Mouse (Mus musculus): ENCODE data around the gene Samd13. TPM values are rescaled to one million over a fixed set of nuclear protein-coding genes. Genes with fewer than 3 reads are reported as not detected.

The Samd13 gene
- total and polyA plus RNA-seq, 2 experiments from 2014 or later, result 0.46 to 0.89 TPM

DNA sequence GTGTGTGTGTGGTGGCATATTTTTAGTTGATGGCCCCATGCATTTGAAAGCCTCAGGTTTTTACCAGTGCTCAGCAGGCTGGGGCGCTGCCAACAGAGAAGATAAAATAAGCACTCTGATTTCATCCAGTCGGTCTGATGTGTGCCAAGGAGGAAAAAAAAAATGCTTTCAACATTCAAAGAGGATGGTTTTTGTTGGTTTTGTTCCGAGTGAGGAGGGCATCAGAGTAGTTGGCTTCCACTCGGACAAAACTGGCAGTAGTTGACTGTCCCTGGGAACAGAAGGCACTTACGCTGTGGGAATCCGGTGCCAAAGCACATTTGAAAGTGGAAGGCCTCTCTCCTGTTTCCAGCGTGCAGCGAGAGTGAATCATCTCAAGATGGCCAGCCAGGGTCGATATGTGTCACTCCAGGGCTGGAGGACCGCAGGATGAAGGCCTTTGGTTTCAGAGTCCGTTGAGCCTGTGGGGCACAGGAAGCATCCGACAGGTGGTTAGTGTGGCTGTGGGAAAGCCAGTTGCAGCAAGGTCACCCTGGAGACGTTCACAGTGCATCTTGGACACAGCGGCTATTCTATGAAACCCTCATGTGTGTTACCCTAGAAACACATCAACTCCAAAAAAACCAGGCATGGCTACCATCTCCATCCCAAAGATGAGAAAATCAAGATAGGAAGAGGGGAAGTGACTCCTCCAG, 64.7 kb downstream of the Samd13 start:
- ATAC-seq (peak; percentile 78), DNase-seq (ENCODE audit: low spot score) (peak; percentile 69)
- Histone ChIP-seq H3K9ac (replicated peaks; ENCODE audit: low read length) (no peak overlapping the region), H3K9me3 (ENCODE audit: low read length) (no peaks in the 10 kb centered on the region), H3K4me3 (ENCODE audit: low read length) (no peak overlapping the region), H3K36me3 (ENCODE audit: insufficient read depth, low read length) (no peaks in the 10 kb centered on the region), H3K4me2 (ENCODE audit: low read depth, low read length) (no peak overlapping the region), H3K27me3 (ENCODE audit: insufficient read depth, low read length) (no peaks in the 10 kb centered on the region), H3K27ac (peak overlapping the region; percentile 48; the same call in 1 of the 2 replicates), H3K4me1 (ENCODE audit: insufficient read depth, low read length) (0 out of 2 replicates have a peak, but pooled peaks cover 2% of the 10 kb centered on the region)
- TF ChIP-seq CTCF (IDR thresholded peaks at IDR 0.05; ENCODE audit: low read depth), result no peak
- 62% methylated on average over 14 of the region's 14 CpGs for WGBS

DNA sequence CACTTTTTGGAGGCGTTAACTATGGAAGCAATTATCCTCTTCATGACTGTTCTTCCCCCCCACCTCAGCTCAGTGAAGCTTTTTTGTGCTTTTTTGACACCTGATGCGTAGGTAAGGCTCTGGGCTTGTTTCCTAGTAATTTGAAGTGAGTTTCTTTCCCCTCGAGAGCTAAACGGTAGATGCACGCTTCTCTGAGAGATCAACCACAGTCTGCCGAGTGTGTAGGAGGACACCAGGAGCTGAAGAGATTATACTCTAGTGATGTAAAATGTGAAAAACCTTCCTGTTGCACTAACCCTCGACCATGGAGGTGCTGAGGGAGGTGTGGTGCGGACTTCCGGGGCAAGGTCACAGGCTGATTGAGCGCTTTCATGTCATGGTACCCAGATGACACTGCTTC, 65.3 kb downstream of the Samd13 start:
- Histone ChIP-seq H3K9me3 (ENCODE audit: low read length) (no peaks in the 10 kb centered on the region), H3K27ac (0 out of 2 replicates have a peak overlapping the region, but pooled peaks have one; percentile 56), H3K4me3 (ENCODE audit: low read length) (no peak overlapping the region), H3K4me2 (ENCODE audit: low read depth, low read length) (no peak overlapping the region), H3K27me3 (ENCODE audit: insufficient read depth, low read length) (no peaks in the 10 kb centered on the region), H3K36me3 (ENCODE audit: insufficient read depth, low read length) (no peaks in the 10 kb centered on the region), H3K4me1 (ENCODE audit: insufficient read depth, low read length) (0 out of 2 replicates have a peak, but pooled peaks cover 2% of the 10 kb centered on the region), H3K9ac (replicated peaks; ENCODE audit: low read length) (no peak overlapping the region)
- ATAC-seq (no peak), DNase-seq (ENCODE audit: low spot score) (no peak)
- WGBS, result 80% methylated on average over 10 of the region's 10 CpGs
- no peak for TF ChIP-seq CTCF (IDR thresholded peaks at IDR 0.05; ENCODE audit: low read depth)

GRCm38 (mm10) chr3:146618357-146618756, 67.0 kb downstream of the Samd13 start:
- Histone ChIP-seq H3K9ac (replicated peaks; ENCODE audit: low read length) (no peak overlapping the region), H3K27ac (no peak overlapping the region), H3K4me2 (ENCODE audit: low read depth, low read length) (no peak overlapping the region), H3K4me1 (ENCODE audit: insufficient read depth, low read length) (0 out of 2 replicates have a peak, but pooled peaks cover 2% of the 10 kb centered on the region), H3K4me3 (ENCODE audit: low read length) (no peak overlapping the region), H3K9me3 (ENCODE audit: low read length) (no peaks in the 10 kb centered on the region), H3K36me3 (ENCODE audit: insufficient read depth, low read length) (no peaks in the 10 kb centered on the region), H3K27me3 (ENCODE audit: insufficient read depth, low read length) (no peaks in the 10 kb centered on the region)
- ATAC-seq (no peak), DNase-seq (ENCODE audit: low spot score) (no peak)
- WGBS, result 86% methylated on average over 4 of the region's 4 CpGs
- TF ChIP-seq CTCF (IDR thresholded peaks at IDR 0.05; ENCODE audit: low read depth), result no peak

- DNase-seq (ENCODE audit: low spot score) (no peak), ATAC-seq (no peak)
- H3K4me3 ChIP-seq (ENCODE audit: low read length), result no peak overlapping the region
- H3K27ac ChIP-seq, result no peak overlapping the region
- no peak overlapping the region for H3K9ac ChIP-seq (replicated peaks; ENCODE audit: low read length)
- no peaks in the 10 kb centered on the region for H3K9me3 ChIP-seq (ENCODE audit: low read length)
- H3K4me1 ChIP-seq (ENCODE audit: insufficient read depth, low read length), result 0 out of 2 replicates have a peak, but pooled peaks cover 2% of the 10 kb centered on the region
- no peaks in the 10 kb centered on the region for H3K27me3 ChIP-seq (ENCODE audit: insufficient read depth, low read length)
- no peaks in the 10 kb centered on the region for H3K36me3 ChIP-seq (ENCODE audit: insufficient read depth, low read length)
- no peak for TF ChIP-seq CTCF (IDR thresholded peaks at IDR 0.05; ENCODE audit: low read depth)
- no peak overlapping the region for H3K4me2 ChIP-seq (ENCODE audit: low read depth, low read length)
Measured at GRCm38 (mm10) chr3:146617946-146618345, 67.4 kb downstream of the Samd13 start.

- Histone ChIP-seq H3K9me3 (ENCODE audit: low read length) (no peaks in the 10 kb centered on the region), H3K9ac (replicated peaks; ENCODE audit: low read length) (no peak overlapping the region), H3K27me3 (ENCODE audit: insufficient read depth, low read length) (no peaks in the 10 kb centered on the region), H3K4me1 (ENCODE audit: insufficient read depth, low read length) (0 out of 2 replicates have a peak, but pooled peaks cover 2% of the 10 kb centered on the region), H3K4me3 (ENCODE audit: low read length) (no peak overlapping the region), H3K36me3 (ENCODE audit: insufficient read depth, low read length) (no peaks in the 10 kb centered on the region), H3K27ac (no peak overlapping the region), H3K4me2 (ENCODE audit: low read depth, low read length) (no peak overlapping the region)
- no peak for TF ChIP-seq CTCF (IDR thresholded peaks at IDR 0.05; ENCODE audit: low read depth)
- ATAC-seq, result no peak
- WGBS, result 78% methylated on average over 5 of the region's 5 CpGs
- DNase-seq (ENCODE audit: low spot score), result no peak
Measured at GRCm38 (mm10) chr3:146616533-146617283, 68.7 kb downstream of the Samd13 start.

DNA sequence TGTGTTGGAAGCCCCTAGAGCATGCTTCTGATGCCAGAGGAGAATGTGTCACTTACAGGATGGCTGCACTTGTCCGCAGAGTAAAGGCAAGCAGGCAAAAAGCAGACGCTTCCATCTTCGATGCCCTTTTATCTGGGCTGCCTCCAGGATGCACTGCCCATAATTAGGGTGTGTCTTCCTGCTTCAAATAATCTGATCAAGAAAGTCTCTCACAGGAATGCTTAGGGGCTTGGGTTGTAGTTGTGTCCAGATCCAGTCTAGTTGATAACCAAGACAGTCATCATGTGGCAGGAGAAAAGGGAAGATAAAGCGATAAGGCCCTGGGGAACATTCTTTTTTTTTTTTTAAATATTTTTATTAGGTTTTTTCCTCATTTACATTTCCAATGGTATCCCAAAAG, 69.9 kb downstream of the Samd13 start, which contains the start of gene Dnase2b:
Gene Dnase2b, minus strand, starts transcription at position 101 of the 400 bp plus-strand sequence.
- Histone ChIP-seq H3K27me3 (ENCODE audit: insufficient read depth, low read length) (no peaks in the 10 kb centered on the region), H3K9me3 (ENCODE audit: low read length) (no peaks in the 10 kb centered on the region), H3K4me3 (ENCODE audit: low read length) (no peak within 1 kb of the TSS), H3K9ac (replicated peaks; ENCODE audit: low read length) (no peak within 1 kb of the TSS), H3K27ac (no peak within 1 kb of the TSS), H3K4me2 (ENCODE audit: low read depth, low read length) (no peak within 1 kb of the TSS), H3K36me3 (ENCODE audit: insufficient read depth, low read length) (no peaks in the 10 kb centered on the region), H3K4me1 (ENCODE audit: insufficient read depth, low read length) (no peaks in the 10 kb centered on the region)
- DNase-seq (ENCODE audit: low spot score) (no peak), ATAC-seq (no peak)
- WGBS, result 96% methylated on average over 4 of the region's 4 CpGs
- no peak for TF ChIP-seq CTCF (IDR thresholded peaks at IDR 0.05; ENCODE audit: low read depth)
